Mouse (Mus musculus): Measurements from ENCODE around the gene Zfp981.
"Not testable (repeated sequence)": the region's sequence is repeated elsewhere in the genome, so short reads cannot be mapped to it uniquely, and the experiment has no call there.

Gene Zfp981

GRCm38 (mm10) chr4:146501727-146502126 is at the start of gene Zfp981:
Gene Zfp981, plus strand, starts transcription at chr4:146502027.
- in situ Hi-C loops (cut with MboI; ENCODE audit: low sequenced_read_pairs): not testable (repeated sequence)

GRCm38 (mm10) chr4:146452576-146452975 is 49.3 kb upstream of the Zfp981 start:
- in situ Hi-C loops (cut with MboI; ENCODE audit: low sequenced_read_pairs): not testable (repeated sequence)

GRCm38 (mm10) chr4:146454170-146454569 is 47.7 kb upstream of the Zfp981 start:
- in situ Hi-C loops (cut with MboI; ENCODE audit: low sequenced_read_pairs): not testable (repeated sequence)

GRCm38 (mm10) chr4:146454896-146455295 is 46.9 kb upstream of the Zfp981 start:
- in situ Hi-C loops (cut with MboI; ENCODE audit: low sequenced_read_pairs): no loop called here

- in situ Hi-C loops (cut with MboI; ENCODE audit: low sequenced_read_pairs): no loop called here
Measured at GRCm38 (mm10) chr4:146455321-146455721, 46.5 kb upstream of the Zfp981 start.

GRCm38 (mm10) chr4:146456061-146456726 is 45.6 kb upstream of the Zfp981 start:
- in situ Hi-C loops (cut with MboI; ENCODE audit: low sequenced_read_pairs): no loop called here

GRCm38 (mm10) chr4:146457126-146457525 is 44.7 kb upstream of the Zfp981 start:
- in situ Hi-C loops (cut with MboI; ENCODE audit: low sequenced_read_pairs): no loop called here

GRCm38 (mm10) chr4:146457720-146458119 is 44.1 kb upstream of the Zfp981 start:
- in situ Hi-C loops (cut with MboI; ENCODE audit: low sequenced_read_pairs): no loop called here

GRCm38 (mm10) chr4:146459822-146460221 is 42.0 kb upstream of the Zfp981 start:
- in situ Hi-C loops (cut with MboI; ENCODE audit: low sequenced_read_pairs): not testable (repeated sequence)

GRCm38 (mm10) chr4:146460685-146461084 is 41.1 kb upstream of the Zfp981 start:
- in situ Hi-C loops (cut with MboI; ENCODE audit: low sequenced_read_pairs): not testable (repeated sequence)

- in situ Hi-C loops (cut with MboI; ENCODE audit: low sequenced_read_pairs): not testable (repeated sequence)
Measured at GRCm38 (mm10) chr4:146463649-146464351, 38.0 kb upstream of the Zfp981 start.

- in situ Hi-C loops (cut with MboI; ENCODE audit: low sequenced_read_pairs): not testable (repeated sequence)
Measured at GRCm38 (mm10) chr4:146469984-146470383, 31.8 kb upstream of the Zfp981 start.

GRCm38 (mm10) chr4:146474181-146474580 is 27.6 kb upstream of the Zfp981 start:
- in situ Hi-C loops (cut with MboI; ENCODE audit: low sequenced_read_pairs): not testable (repeated sequence)

GRCm38 (mm10) chr4:146474716-146475676 is 26.8 kb upstream of the Zfp981 start:
- in situ Hi-C loops (cut with MboI; ENCODE audit: low sequenced_read_pairs): not testable (repeated sequence)

- in situ Hi-C loops (cut with MboI; ENCODE audit: low sequenced_read_pairs): not testable (repeated sequence)
Measured at GRCm38 (mm10) chr4:146476260-146476659, 25.6 kb upstream of the Zfp981 start.

GRCm38 (mm10) chr4:146476959-146477358 is 24.9 kb upstream of the Zfp981 start:
- in situ Hi-C loops (cut with MboI; ENCODE audit: low sequenced_read_pairs): not testable (repeated sequence)

GRCm38 (mm10) chr4:146480376-146481096 is 21.3 kb upstream of the Zfp981 start:
- in situ Hi-C loops (cut with MboI; ENCODE audit: low sequenced_read_pairs): not testable (repeated sequence)

GRCm38 (mm10) chr4:146482546-146482945 is 19.3 kb upstream of the Zfp981 start:
- in situ Hi-C loops (cut with MboI; ENCODE audit: low sequenced_read_pairs): not testable (repeated sequence)

- in situ Hi-C loops (cut with MboI; ENCODE audit: low sequenced_read_pairs): not testable (repeated sequence)
Measured at GRCm38 (mm10) chr4:146483571-146484280, 18.1 kb upstream of the Zfp981 start.

GRCm38 (mm10) chr4:146484676-146485075 is 17.2 kb upstream of the Zfp981 start:
- in situ Hi-C loops (cut with MboI; ENCODE audit: low sequenced_read_pairs): not testable (repeated sequence)
